Mouse (Mus musculus) left cerebral cortex, adult 6 months (tissue): ENCODE measurements around the gene Cyp2d26. TPM values are rescaled to one million over a fixed set of nuclear protein-coding genes. Genes with fewer than 3 reads are reported as not detected.

Experiments used
- long read RNA-seq, 2 experiments: library from polyadenylated mRNA; unstranded; transcript quantifications; one replicate each; pipeline ENCODE4 v2.0.0; 2019 to 2020
- polyA plus RNA-seq: library from polyadenylated mRNA; unstranded; fragments of <200 nt; fragmentation: Nextera tagmentation; gene quantifications from 2 replicates; pipeline ENCODE4 v1.2.3, GENCODE M21; 2021

The Cyp2d26 gene
- not detected in 2 replicates for polyA plus RNA-seq
- long read RNA-seq, experiment 1, result 0 reads
- long read RNA-seq, experiment 2, result 0 reads

DNA sequence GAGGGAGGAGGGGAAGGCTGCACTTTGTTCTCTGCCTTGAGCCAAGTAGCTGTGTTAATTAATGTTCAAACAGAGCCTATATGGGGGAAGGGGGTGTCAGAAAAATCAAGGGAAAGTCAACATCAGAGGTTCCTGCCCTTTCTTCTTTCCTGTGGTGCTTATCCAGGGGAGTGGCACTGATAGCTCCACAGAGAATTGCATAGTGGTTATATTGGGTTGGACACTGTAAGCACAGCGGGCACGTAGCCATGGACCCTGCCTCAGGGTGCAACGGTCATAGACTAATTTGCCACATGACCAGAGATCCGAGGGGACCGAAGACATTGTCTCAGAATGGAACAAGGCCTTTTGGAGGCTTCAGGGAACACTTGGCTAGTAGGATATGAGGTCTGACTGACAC, at the start of gene Cyp2d26:
Gene Cyp2d26 (minus strand): TSS at position 18 of the 400 bp plus-strand sequence.

DNA sequence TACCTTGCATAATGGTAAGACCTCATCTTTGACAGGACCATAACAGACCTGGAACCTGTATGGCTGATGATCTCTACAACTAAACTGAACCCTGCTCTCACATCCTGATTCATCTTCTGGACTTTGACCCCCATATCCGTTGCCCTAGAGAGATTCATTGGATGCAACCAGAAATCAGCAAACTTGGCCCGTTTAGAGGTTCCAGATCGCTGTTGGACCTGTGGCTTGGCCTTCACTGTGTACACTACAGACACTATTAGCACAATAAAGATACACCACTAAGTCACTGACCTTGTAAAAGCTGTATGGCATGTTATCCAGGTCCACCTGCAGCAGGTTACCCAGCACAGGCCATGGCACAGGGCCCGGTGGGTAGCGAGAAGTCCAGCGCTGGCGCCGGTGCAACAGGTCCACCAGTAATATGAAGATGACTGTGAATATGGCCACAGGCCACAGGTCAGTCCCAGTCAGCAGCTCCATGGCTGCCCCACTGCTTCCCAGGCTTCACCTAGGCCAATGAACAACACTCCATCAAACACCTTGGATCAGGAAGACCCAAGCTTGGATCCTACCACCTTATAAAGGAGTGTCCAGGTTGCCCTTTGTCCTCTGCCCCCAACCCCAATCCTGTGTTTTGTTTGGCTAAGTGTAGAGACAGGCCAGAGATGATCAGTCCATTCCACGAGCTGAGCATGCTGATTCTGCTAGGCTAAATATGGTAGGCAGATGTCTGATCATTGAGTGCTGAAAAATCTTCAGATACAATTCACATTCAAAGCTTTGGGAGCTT, 30.3 kb downstream of the Cyp2d26 start, which contains the start of gene Cyp2d40:
Gene Cyp2d40 (minus strand): TSS at position 553 of the 790 bp plus-strand sequence.

Other genes starting within 250 kb of the Cyp2d26 start
- not detected in 2 replicates for gene Cyp2d12, start 239.2 kb downstream of the Cyp2d26 start, polyA plus RNA-seq
- gene Cyp2d34, start 173.3 kb downstream of the Cyp2d26 start, polyA plus RNA-seq, result not detected in 2 replicates
- gene Cyp2d40, start 30.1 kb downstream of the Cyp2d26 start, polyA plus RNA-seq, result not detected in 2 replicates
- gene Tcf20, start 193.6 kb upstream of the Cyp2d26 start, polyA plus RNA-seq, result 22.2 and 25.0 TPM in 2 replicates
- 1.5 and 2.0 TPM in 2 replicates for gene Nfam1, start 239.0 kb upstream of the Cyp2d26 start, polyA plus RNA-seq